Mouse (Mus musculus) CD4-positive, CD25-positive, alpha-beta regulatory T cell, adult 2 months (primary cell): ENCODE data around the gene Cdc25b.

ENCODE experiments used
- DNase-seq: peaks from one replicate; pipeline ENCODE4 v3.0.0-alpha.2; 2012; ENCODE audit warnings: low read depth, low spot score

Cdc25b gene

GRCm38 (mm10) chr2:131190344-131191004 is 3.7 kb downstream of the Cdc25b start:
- peak; percentile 28 for DNase-seq

DNA sequence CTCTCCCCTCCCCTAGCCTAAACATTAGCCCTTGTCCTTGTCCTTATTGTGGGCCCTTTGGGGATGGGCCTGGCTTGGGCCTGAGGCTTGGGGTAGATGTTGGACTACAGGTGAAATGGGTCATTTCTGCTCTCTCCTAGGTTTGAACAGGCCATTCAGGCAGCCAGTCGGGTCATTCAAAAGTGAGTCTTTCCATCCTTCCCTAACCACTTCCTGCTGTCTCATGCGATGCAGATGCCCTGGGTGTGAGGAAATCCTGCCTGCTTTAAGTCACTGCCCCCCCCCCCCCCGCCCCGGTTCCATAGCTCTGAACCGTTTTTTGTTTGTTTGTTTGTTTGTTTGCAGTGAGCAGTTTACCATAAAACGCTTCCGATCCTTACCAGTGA is 4.2 kb downstream of the Cdc25b start:
- peak; percentile 50 for DNase-seq

DNA sequence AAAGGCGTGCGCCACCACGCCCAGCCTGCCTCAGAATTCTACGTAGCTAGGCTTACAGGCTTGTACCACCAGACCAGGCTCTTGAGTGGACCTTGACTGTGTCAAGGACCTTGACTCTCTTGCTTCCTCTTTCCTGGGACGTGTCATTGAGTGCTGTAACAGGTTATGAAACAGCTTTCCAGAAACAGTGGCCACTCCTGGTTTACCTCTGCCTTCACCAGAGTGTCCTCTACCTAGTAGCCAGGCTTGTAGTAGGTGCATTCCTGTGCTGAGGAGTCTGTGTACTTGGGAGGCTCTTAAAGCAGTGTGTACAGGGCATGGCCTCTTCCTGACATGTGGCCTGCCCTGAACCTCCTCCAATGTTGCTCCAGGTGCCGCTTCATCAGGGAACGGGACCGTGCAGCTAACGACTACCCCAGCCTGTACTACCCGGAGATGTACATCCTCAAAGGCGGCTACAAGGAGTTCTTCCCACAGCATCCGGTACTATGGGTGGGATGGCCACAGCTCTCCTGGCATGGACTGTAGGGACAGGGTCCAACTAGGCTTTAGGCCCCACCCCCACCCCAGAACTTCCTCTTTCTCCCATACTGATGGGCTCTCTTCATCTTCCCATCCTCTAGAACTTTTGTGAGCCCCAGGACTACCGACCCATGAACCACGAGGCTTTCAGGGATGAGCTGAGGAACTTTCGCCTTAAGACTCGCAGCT is 10.0 kb downstream of the Cdc25b start:
- DNase-seq, result no peak

GRCm38 (mm10) chr2:131200710-131201109 is 14.0 kb downstream of the Cdc25b start:
- DNase-seq, result no peak

GRCm38 (mm10) chr2:131201262-131201661 is 14.5 kb downstream of the Cdc25b start:
- no peak for DNase-seq

- no peak for DNase-seq
Observed at GRCm38 (mm10) chr2:131203816-131204409, 17.2 kb downstream of the Cdc25b start.

GRCm38 (mm10) chr2:131204410-131204981 is 17.7 kb downstream of the Cdc25b start:
- DNase-seq, result peak; percentile 22

DNA sequence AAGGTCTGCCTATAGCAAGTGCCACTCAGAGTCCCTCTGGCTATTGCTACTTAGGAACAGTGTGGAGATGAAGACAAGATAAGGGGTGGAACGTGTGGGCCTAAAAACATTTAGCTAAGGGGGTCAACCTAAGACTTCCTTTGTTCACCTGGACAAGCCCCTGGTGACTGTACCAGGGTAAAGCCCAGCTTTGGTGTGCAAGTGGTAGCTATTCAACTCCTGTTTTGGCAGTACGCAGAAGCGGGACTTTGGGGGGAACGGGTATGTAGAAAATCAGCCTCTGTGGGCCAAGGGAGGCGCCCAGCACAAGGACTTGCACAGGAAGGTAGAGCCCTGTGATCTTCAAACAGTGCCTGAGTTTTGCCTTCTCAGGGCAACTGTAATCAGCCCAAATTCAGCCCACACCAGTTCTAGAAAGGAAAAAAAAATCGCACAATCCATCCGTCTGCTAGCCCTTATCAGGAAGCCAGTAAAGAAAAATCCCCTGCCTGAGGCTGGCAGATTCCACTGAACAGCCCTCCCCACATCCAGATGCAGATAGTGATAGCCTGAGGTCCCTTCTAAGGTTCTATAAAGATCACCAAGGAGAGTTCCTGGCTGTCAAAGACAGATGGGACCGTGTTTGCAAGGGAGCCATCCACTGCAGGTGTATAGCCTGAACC is 18.9 kb downstream of the Cdc25b start:
- DNase-seq, result no peak

GRCm38 (mm10) chr2:131206778-131207177 is 20.0 kb downstream of the Cdc25b start, which contains the start of gene Ap5s1:
Ap5s1 (plus strand) TSS chr2:131207078.
- no peak for DNase-seq

DNA sequence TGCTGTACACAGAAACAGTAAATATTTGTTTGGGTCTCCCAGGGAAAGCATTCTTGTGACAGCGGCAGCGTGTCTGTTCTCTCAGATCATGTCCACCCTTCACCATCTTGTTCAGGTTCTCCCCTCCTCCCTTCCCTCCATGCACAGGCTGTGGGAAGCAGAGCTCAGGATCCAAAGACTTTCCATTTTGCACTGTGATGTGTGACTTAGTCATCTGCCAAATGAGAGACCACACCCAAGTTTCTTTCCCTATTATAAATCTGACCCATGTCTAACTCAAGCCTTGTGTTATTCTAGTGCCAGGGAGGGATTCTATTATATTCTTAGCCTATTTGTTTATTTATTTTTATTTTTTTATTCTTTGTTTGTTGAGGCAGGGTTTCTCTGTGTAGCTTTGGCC is 21.6 kb downstream of the Cdc25b start:
- DNase-seq, result no peak

GRCm38 (mm10) chr2:131209125-131209795 is 22.5 kb downstream of the Cdc25b start:
- DNase-seq, result no peak

DNA sequence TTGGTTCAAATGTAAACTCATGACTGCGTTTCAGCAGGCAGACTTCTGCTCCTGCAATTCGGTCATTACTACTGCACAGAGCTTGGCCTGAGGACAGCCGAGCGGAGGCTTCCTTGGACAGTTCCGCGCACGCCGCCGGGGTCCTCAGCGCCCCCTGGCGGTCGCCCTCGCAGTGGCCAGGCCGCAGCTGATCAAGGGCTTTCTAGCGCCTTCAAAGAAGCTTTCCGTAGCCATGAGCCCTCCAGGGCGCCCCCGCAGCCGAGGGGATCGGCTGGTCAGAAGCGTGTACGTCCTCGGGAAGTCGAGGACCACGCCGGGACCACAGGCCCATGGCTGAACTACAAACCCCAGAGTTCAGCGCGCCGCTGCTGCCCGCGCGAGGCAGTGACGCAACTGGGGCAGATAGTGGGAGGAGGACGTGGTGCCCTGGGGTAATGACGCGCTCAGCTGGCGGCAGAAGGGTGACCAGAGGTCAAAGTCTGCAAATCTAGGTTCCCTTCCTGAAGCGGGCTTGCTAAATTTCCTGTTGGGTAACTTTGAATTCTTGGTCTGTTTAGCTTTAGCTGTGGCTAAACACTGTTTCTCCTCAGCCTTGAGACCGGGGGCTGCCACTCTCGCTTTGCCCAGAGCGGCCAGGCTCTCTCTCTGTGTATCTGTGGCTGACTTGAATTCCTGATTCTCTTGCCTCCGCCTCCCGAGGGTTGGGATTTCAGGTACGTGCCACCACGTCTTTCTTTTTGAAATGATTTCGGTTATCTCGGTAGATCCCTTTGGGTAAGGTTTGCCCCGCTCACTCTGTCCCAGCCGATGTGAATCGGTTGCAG is 23.4 kb downstream of the Cdc25b start:
- peak; percentile 94 for DNase-seq

- DNase-seq, result no peak
Observed at GRCm38 (mm10) chr2:131211026-131211615, 24.4 kb downstream of the Cdc25b start.

DNA sequence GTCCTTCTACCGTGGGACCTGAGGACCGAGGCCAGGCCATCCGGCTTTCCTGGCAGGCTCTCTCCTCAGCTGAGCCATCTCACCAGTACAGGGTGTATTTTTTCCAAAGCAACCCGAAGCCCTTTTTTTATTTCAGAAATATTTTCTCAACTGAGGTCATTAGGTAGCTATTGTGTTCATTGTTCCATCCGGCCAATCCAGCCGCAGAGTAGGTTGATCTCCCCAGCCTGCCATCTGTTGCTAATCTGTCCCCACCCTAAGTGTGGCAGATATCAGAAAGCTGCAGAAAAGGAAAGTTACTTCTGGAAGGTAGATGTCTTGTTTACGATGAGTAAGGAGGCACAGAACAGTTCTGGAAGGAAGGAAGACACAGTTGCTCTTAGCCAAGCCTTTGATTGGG is 27.0 kb downstream of the Cdc25b start:
- no peak for DNase-seq

- no peak for DNase-seq
Observed at GRCm38 (mm10) chr2:131215941-131216858, 29.5 kb downstream of the Cdc25b start.

DNA sequence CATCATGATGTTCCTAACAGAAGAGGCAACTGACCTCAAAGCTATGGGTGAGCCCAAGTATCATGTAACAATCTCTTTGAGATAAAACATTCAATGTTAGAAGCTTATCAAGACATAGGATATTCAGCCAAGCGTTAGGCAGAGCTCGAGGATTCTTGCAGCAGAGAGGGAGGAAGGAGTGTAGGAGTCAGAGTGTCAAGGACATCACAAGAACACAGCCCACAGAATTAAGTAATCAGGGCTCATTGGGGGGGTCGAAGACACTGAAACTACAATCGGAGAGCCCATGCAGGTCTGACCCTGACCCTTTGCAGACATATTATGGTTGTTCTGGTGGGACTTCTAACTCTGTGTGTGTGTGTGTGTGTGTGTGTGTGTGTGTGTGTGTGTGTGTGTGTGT is 33.3 kb downstream of the Cdc25b start:
- no peak for DNase-seq

DNA sequence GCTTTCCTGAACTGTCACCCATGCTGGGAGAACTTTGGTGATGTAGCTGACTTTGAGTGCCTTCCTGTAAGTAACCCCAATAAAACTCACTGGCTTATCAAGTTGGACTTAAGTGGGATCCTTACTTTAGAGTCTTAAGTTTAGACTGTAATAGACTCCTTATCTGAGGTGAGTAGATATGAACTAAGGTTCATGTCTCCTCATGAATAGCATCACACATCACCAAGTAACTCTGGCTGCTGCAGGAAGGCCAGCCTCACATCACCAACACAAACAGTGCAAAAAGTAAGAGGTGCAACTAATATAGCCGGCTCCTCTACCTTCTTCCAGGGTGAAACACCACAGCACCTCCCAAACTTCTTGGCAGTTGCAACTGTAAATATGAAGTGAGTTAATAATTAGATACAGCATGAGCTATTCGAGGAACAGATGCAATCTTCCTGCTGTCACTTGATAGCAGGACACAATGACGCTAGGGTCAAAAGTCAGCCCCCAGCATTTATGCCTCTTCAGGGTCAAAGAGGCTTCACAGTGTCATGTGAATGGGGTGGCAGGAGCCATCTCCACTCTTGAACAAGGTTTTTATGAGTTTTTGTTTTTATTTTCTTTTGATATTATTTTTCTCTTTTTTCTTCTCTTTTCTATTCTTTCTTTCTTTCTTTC is 35.2 kb downstream of the Cdc25b start:
- no peak for DNase-seq

GRCm38 (mm10) chr2:131222562-131222961 is 35.8 kb downstream of the Cdc25b start:
- DNase-seq, result no peak

DNA sequence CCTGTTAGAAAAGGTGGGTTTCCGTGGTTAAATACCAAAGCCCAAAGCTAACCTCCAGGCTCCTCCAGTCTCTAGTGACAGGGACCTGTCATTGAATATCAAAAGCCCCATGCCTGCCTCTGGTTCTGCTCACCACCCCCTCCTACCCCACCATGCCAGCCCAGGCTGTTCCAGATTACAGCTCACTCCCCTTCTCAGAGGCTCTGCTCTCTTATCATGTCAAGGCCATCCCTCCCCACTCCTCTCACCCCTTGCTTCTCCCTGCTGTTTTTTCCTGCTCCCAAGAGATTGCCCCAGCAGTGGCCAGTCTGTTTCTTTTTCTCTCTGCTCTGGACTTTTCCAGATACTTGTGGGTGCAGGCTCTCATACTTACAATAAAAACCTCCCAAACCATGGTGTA is 36.8 kb downstream of the Cdc25b start:
- DNase-seq, result no peak
